Mouse (Mus musculus): ENCODE measurements at regions not wholly inside any gene's neighbourhood (a gene's known extent, or its start where the extent isn't known, plus 50 kb on each side); places are given as distances from the start of the nearest gene placed in this dataset.

DNA sequence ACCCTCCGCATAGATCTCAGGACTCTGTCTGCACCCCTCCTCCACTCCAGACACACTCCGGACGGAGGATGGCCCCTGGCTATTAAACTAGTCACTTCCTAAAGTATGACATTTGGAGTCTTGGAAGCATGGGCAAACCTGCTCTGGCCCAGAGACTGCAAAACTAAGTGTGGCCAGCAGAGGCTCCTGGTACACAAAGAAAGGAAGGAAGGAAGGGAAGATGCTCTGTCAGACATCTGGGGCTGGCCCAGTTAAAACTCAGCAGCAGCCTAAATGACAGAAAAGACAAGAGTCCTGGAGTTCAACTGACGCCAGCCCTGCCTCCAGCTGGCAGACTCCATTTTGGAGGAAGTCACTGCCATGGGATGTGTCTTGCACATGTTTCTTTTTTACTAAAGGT, 137.3 kb upstream of the Azi2 start:
- Histone ChIP-seq H3K4me1 (replicated peaks) (no peaks in the 10 kb centered on the region), H3K4me3 (no peak overlapping the region), H3K27ac (no peak overlapping the region), H3K36me3 (no peaks in the 10 kb centered on the region), H3K9me3 (no peaks in the 10 kb centered on the region), H3K27me3 (ENCODE audit: insufficient read depth, poor library complexity, severe bottlenecking) (0 out of 2 replicates have a peak, but pooled peaks cover 3% of the 10 kb centered on the region)
- DNase-seq (ENCODE audit: low spot score): peak; percentile 43
- 63% methylated on average over 4 of the region's 4 CpGs for WGBS

DNA sequence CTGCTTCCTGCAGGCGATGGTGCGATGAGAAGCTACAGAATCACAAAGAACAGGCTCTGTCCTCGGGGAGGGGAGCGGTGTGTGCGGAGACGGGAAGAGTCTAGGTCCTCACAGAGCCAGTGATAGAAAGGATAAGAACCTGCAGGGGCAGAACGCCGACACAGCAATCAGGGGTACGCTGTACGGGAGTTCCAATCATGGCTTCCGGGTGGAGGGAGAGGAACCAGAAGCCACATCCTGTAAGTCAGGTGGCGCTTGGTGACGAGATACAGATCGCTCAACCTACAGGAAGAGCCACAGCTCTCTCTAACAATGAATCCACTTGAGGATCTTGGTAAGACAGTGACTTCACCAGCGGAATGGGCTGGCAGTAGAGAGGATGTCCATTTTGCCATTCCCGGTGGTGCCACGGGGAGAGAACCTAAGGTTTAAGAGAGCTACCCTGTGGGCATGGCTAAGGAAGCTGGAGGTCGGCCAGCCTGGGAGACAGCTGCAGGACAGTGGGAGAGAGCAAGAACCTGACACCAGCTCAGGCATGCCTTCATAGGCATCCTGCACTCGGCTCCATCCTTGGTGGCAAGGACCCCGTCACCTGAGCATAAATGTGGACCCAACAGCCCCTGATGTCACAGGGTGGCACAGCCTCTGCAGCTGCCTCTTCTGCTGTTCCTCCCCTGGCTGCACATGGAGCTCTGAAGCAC, 137.9 kb upstream of the Azi2 start:
- Histone ChIP-seq H3K4me1 (replicated peaks) (no peaks in the 10 kb centered on the region), H3K4me3 (no peak overlapping the region), H3K27ac (no peak overlapping the region), H3K9me3 (no peaks in the 10 kb centered on the region), H3K27me3 (ENCODE audit: insufficient read depth, poor library complexity, severe bottlenecking) (0 out of 2 replicates have a peak, but pooled peaks cover 3% of the 10 kb centered on the region), H3K36me3 (no peaks in the 10 kb centered on the region)
- 89% methylated on average over 20 of the region's 20 CpGs for WGBS
- DNase-seq (ENCODE audit: low spot score): no peak

DNA sequence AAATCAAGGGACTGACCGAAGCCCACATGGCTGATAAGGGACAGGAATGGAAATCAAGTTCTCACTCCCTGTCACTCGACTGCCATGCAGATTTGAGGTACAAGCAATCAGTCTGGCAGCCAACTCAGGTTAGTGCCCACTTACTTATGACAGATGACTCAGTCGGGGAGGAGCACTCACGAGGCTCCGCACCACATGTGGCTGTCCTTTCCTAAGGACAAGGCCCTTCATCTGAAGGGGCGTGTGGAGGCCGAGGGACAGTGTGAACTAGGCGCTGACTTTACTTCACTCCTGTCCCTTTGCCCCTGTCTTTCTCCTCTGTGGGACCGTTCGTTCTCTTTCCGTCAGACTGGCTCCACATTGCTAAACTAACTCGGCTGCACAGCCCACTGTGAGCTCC, 139.7 kb upstream of the Azi2 start:
- Histone ChIP-seq H3K27ac (no peak overlapping the region), H3K4me1 (replicated peaks) (no peaks in the 10 kb centered on the region), H3K27me3 (ENCODE audit: insufficient read depth, poor library complexity, severe bottlenecking) (0 out of 2 replicates have a peak, but pooled peaks cover 3% of the 10 kb centered on the region), H3K4me3 (no peak overlapping the region), H3K36me3 (no peaks in the 10 kb centered on the region), H3K9me3 (no peaks in the 10 kb centered on the region)
- WGBS: 86% methylated on average over 12 of the region's 12 CpGs
- DNase-seq (ENCODE audit: low spot score): no peak

DNA sequence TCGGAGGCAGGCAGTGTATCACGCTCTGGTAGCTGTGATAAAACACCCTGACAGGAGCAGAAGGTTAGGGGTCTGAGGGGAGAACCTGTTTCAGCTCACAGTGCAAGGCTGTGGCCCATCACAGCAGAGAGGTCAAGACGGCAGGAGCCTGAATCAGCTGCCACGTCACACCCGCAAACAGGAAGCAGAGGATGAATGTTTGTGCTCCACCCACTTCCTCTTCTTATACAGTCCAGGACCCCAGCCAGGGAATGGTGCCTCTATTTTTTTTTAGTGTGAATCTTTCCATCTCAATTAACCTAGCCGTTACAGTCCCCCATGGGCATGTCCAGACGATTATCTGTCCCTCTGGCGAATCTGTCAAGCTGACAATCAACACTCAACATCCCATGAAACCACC, 143.8 kb upstream of the Azi2 start:
- no peaks in the 10 kb centered on the region for H3K4me1 ChIP-seq (replicated peaks)
- DNase-seq (ENCODE audit: low spot score): no peak
- 78% methylated on average over 8 of the region's 8 CpGs for WGBS
- 0 out of 2 replicates have a peak, but pooled peaks cover 3% of the 10 kb centered on the region for H3K27me3 ChIP-seq (ENCODE audit: insufficient read depth, poor library complexity, severe bottlenecking)
- H3K4me3 ChIP-seq: no peak overlapping the region
- H3K9me3 ChIP-seq: no peaks in the 10 kb centered on the region
- no peak overlapping the region for H3K27ac ChIP-seq
- H3K36me3 ChIP-seq: no peaks in the 10 kb centered on the region

DNA sequence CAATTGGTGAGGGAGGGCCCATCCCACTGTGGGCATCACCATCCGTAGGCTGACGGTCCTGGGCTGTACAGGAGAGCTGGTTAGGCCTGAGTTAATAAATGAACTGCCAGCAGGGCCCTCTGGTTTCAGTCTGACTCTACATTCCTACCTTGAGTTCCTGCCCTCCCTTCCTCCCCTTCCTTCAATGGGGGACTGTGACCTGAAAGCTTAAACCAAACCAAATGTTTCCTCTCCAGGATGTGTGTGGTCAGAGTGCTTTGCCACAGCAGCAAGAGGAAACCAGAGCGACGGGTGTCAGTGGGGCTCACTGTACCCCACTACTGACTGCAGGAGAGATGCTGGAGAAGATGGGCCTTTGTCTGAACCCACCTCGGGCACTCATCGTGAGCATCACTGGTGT, 147.7 kb upstream of the Azi2 start:
- Histone ChIP-seq H3K36me3 (no peaks in the 10 kb centered on the region), H3K9me3 (no peaks in the 10 kb centered on the region), H3K27me3 (ENCODE audit: insufficient read depth, poor library complexity, severe bottlenecking) (no peaks in the 10 kb centered on the region), H3K4me1 (replicated peaks) (no peaks in the 10 kb centered on the region), H3K27ac (no peak overlapping the region), H3K4me3 (no peak overlapping the region)
- no peak for DNase-seq (ENCODE audit: low spot score)
- 84% methylated on average over 6 of the region's 6 CpGs for WGBS

DNA sequence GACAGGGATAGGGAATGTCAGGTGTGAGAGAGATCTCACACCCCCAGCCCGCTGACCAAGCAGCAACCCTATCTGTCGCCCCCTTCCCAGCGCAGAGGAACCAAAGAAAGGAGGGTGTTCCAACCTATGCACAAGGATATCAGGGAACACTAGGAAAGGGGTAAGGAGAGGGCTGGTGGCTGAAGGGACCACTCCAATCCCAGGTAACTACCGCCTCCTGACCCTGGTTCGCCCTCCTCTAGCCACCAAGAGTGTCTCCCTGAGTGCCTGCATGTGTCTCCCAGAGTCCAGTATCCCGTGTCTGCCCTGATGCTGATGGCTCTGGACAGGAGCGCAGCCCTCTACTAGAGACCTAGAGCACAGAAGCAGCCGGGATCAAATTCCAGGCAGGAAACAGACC, 167.1 kb upstream of the Azi2 start:
- WGBS: 31% methylated on average over 8 of the region's 8 CpGs
- no peaks in the 10 kb centered on the region for H3K36me3 ChIP-seq
- peaks cover 20% of the 10 kb centered on the region for H3K4me1 ChIP-seq (replicated peaks)
- peaks cover 55% of the 10 kb centered on the region for H3K27me3 ChIP-seq (ENCODE audit: insufficient read depth, poor library complexity, severe bottlenecking)
- H3K4me3 ChIP-seq: peak overlapping the region; percentile 74
- peak overlapping the region; percentile 88 for H3K27ac ChIP-seq
- DNase-seq (ENCODE audit: low spot score): peak; percentile 13
- no peaks in the 10 kb centered on the region for H3K9me3 ChIP-seq

DNA sequence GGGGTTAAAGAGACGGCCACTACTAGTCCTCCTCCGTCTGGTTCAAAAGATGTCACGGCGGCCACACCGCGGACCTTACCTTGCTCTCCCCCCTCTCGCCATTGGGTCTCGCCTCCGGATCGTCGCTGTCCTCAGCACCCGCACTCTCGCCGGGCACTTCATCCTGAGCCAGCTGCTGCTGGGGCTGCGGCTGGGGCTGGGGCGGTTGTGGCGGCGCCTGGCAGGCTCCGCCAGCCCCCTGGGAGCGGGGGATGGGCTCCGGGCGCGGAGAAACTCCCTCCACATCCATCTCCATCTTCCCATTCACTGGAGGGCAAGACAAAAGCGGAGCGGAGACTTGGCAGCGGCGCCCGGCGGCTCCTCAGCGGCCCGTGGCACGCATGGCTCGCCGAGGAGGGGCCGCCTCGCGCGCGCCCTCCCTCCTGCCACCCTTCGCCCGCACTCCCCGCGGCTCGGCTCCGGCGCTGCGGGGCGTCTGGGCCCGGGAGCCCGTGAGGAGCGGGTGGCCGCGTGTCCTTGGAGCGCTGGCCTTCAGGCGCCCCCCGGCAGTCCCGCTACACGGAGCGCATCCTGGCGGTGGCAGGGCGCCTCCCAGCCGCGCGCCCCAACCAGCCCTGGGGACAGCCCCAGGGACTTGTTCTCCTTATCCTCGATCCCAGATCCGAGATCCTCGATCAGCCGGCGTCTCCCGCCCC, 167.8 kb upstream of the Azi2 start:
- H3K27ac ChIP-seq: peak overlapping the region; percentile 88
- H3K27me3 ChIP-seq (ENCODE audit: insufficient read depth, poor library complexity, severe bottlenecking): peaks cover 55% of the 10 kb centered on the region
- no peaks in the 10 kb centered on the region for H3K9me3 ChIP-seq
- peak; percentile 65 for DNase-seq (ENCODE audit: low spot score)
- peaks cover 20% of the 10 kb centered on the region for H3K4me1 ChIP-seq (replicated peaks)
- WGBS: under 1% methylated on average over 68 of the region's 70 CpGs
- H3K4me3 ChIP-seq: peak overlapping the region; percentile 74
- H3K36me3 ChIP-seq: no peaks in the 10 kb centered on the region

DNA sequence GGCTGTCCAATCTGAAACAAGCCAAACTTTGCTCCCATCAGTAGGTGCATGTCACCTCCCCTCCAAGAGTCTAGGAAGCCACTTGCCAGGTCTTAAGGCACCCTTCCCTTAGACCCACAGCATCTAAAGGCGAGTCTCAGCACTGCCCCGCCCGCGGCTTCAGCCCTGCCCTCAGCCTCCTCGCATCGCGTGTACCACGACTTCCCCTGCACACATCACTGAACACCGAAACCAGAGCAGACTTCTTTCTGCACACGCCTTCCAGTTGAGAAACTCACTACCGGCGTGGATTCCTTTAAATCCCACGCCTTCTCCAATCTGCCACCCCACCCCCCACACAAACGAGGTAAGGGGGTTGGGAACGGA, 168.3 kb upstream of the Azi2 start:
- Histone ChIP-seq H3K27me3 (ENCODE audit: insufficient read depth, poor library complexity, severe bottlenecking) (peaks cover 55% of the 10 kb centered on the region), H3K4me1 (replicated peaks) (peaks cover 20% of the 10 kb centered on the region), H3K27ac (peak overlapping the region; percentile 88), H3K4me3 (peak overlapping the region; percentile 74), H3K36me3 (no peaks in the 10 kb centered on the region), H3K9me3 (no peaks in the 10 kb centered on the region)
- no peak for DNase-seq (ENCODE audit: low spot score)
- under 1% methylated on average over 15 of the region's 15 CpGs for WGBS

DNA sequence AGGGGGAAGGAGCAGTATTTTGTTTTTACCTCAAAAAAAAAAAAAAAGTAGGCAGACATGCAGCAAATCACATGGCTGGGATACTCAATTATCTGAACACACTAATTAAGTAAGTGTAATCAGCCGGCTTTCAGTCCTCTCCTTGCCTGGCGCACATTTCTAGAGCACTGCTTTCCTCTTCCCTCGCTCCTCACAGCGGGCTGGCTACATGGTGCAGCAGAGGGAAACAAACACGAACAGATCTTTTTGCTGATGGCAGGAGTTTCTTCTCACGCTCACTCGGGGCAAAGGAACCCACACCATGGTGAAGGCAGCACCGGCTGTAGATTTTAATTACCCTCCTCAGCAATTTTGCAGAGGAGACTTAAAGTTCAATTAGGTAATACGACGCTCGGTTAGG, 169.7 kb upstream of the Azi2 start:
- peaks cover 55% of the 10 kb centered on the region for H3K27me3 ChIP-seq (ENCODE audit: insufficient read depth, poor library complexity, severe bottlenecking)
- DNase-seq (ENCODE audit: low spot score): no peak

DNA sequence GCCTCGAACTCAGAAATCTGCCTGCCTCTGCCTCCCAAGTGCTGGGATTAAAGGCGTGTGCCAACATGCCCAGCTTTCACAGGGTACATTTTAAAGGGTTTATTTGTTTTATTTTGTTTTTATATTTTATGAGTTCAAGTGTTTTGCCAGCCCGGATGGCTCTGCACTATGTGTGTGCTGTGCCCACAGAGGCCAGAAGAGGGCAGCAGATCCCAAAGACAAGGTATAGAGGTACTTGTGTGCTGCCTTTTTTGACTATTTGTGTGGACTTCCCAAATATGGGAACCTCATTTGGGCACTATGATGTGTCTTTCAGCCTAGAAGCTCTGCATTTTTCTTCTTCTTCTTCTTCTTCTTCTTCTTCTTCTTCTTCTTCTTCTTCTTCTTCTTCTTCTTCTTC, 176.4 kb upstream of the Azi2 start:
- H3K27me3 ChIP-seq (ENCODE audit: insufficient read depth, poor library complexity, severe bottlenecking): no peaks in the 10 kb centered on the region
- no peaks in the 10 kb centered on the region for H3K36me3 ChIP-seq
- H3K4me3 ChIP-seq: no peak overlapping the region
- no peaks in the 10 kb centered on the region for H3K4me1 ChIP-seq (replicated peaks)
- DNase-seq (ENCODE audit: low spot score): no peak
- WGBS: 88% methylated on average over 3 of the region's 3 CpGs
- H3K9me3 ChIP-seq: no peaks in the 10 kb centered on the region
- H3K27ac ChIP-seq: no peak overlapping the region

More for the DNA sequence above, 169.7 kb upstream of the Azi2 start:
- no peak overlapping the region for H3K4me3 ChIP-seq
- 71% methylated on average over 11 of the region's 11 CpGs for WGBS
- H3K36me3 ChIP-seq: no peaks in the 10 kb centered on the region
- H3K27ac ChIP-seq: no peak overlapping the region
- no peaks in the 10 kb centered on the region for H3K9me3 ChIP-seq
- peaks cover 20% of the 10 kb centered on the region for H3K4me1 ChIP-seq (replicated peaks)

DNA sequence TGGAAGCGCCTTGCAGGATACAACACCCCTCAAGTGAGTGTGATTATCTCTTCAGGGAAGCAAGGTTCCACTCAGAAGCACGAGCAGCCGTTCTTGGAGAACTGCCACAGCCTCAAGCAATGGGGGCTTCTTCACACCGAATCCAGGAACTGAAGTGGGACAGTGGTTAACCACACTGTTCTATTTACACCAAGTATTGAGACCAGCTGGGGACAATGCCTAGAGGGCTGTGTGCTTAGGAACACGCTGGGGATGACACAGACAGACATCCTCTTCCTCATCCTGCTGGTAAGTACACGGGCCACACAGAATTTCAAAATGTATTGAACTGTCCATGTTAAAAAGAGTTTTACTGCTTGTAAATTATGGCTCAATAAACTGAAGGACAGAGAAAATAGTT, 177.0 kb upstream of the Azi2 start:
- Histone ChIP-seq H3K9me3 (no peaks in the 10 kb centered on the region), H3K27me3 (ENCODE audit: insufficient read depth, poor library complexity, severe bottlenecking) (no peaks in the 10 kb centered on the region), H3K36me3 (no peaks in the 10 kb centered on the region), H3K27ac (no peak overlapping the region), H3K4me1 (replicated peaks) (peaks cover 3% of the 10 kb centered on the region; the same call in 1 of the 2 replicates), H3K4me3 (no peak overlapping the region)
- no peak for DNase-seq (ENCODE audit: low spot score)
- 87% methylated on average over 6 of the region's 6 CpGs for WGBS

DNA sequence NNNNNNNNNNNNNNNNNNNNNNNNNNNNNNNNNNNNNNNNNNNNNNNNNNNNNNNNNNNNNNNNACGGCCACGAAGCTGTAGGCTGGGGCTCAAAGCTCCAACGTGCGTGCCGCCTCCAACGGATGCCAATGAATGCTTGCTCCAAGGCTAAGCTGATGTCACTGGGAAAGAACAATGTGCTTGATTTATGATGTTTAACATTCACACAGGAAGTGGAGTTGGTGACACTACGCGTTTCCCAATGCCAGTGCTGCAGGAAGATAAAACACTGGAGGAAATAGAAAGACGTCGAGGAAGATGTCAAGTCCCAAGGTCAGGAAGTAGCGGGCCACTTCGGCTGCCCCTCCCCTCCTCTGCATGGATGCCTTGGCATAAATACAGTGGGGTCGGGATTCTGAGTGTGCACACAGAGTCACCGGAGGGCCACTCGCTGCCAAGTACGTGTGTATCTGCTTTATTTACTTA, 180.7 kb upstream of the Azi2 start:
- no peaks in the 10 kb centered on the region for H3K27me3 ChIP-seq (ENCODE audit: insufficient read depth, poor library complexity, severe bottlenecking)
- DNase-seq (ENCODE audit: low spot score): no peak
- H3K4me3 ChIP-seq: no peak overlapping the region
- no peaks in the 10 kb centered on the region for H3K36me3 ChIP-seq
- H3K4me1 ChIP-seq (replicated peaks): peaks cover 3% of the 10 kb centered on the region; the same call in 1 of the 2 replicates
- H3K9me3 ChIP-seq: no peaks in the 10 kb centered on the region
- no peak overlapping the region for H3K27ac ChIP-seq
- 87% methylated on average over 16 of the region's 16 CpGs for WGBS

DNA sequence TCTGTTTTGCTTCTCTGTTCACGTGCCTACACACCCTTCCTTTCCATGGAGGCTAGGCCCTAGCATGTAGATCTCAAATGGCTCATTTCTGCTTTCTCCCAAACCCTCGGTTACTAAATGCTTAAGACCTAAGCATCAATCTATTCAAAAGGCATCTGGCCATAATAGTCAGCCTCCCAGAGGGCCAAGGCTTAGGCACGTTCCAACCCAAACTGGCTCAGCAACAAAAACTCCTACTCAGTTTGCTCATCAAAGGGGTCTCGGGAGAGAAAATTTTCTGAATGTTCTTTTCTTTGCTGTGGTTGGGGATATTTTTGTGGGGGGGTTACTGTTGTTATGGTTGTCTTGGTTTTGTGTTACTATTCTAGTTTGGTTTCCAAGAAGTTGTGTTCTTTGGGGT, 196.8 kb upstream of the Azi2 start:
- Histone ChIP-seq H3K27me3 (ENCODE audit: insufficient read depth, poor library complexity, severe bottlenecking) (no peaks in the 10 kb centered on the region), H3K4me1 (replicated peaks) (no peaks in the 10 kb centered on the region), H3K27ac (no peak overlapping the region), H3K4me3 (no peak overlapping the region), H3K36me3 (no peaks in the 10 kb centered on the region), H3K9me3 (no peaks in the 10 kb centered on the region)
- DNase-seq (ENCODE audit: low spot score): no peak
- 82% methylated on average over 4 of the region's 4 CpGs for whole genome bisulfite sequencing

All from hindbrain, embryonic 10.5 days (tissue).